Mouse (Mus musculus) layer of hippocampus, adult 2 months (tissue): ENCODE data around the gene Rbpjl. TPM values are rescaled to one million over a fixed set of nuclear protein-coding genes. Genes with fewer than 3 reads are reported as not detected.

Source experiments
- DNase-seq, 2 experiments: peaks; one replicate each; pipeline ENCODE4 v3.0.0; 2022; ENCODE audit warnings: low spot score in 2 of 2
- H3K27ac ChIP-seq: fragments of 200-600 bp; 2 replicates; pipeline ENCODE4 v1.8.1; 2022
- H3K4me3 ChIP-seq: fragments of 200-600 bp; 2 replicates; pipeline ENCODE4 v1.8.1; 2022; ENCODE audit warnings: mild to moderate bottlenecking
- CTCF ChIP-seq: fragments of 200-600 bp; conservative IDR thresholded peaks from 2 replicates; pipeline ENCODE4 v1.8.1; 2022; ENCODE audit warnings: antibody characterized with exemption, mild to moderate bottlenecking, moderate library complexity
- total RNA-seq, 2 experiments: library from RNA; stranded (reverse); gene quantifications; 2 replicates each; pipeline ENCODE4 v1.2.3; 2021

Gene Rbpjl
- total RNA-seq, 2 experiments from 2014 or later, result 0.07 to 0.46 TPM

DNA sequence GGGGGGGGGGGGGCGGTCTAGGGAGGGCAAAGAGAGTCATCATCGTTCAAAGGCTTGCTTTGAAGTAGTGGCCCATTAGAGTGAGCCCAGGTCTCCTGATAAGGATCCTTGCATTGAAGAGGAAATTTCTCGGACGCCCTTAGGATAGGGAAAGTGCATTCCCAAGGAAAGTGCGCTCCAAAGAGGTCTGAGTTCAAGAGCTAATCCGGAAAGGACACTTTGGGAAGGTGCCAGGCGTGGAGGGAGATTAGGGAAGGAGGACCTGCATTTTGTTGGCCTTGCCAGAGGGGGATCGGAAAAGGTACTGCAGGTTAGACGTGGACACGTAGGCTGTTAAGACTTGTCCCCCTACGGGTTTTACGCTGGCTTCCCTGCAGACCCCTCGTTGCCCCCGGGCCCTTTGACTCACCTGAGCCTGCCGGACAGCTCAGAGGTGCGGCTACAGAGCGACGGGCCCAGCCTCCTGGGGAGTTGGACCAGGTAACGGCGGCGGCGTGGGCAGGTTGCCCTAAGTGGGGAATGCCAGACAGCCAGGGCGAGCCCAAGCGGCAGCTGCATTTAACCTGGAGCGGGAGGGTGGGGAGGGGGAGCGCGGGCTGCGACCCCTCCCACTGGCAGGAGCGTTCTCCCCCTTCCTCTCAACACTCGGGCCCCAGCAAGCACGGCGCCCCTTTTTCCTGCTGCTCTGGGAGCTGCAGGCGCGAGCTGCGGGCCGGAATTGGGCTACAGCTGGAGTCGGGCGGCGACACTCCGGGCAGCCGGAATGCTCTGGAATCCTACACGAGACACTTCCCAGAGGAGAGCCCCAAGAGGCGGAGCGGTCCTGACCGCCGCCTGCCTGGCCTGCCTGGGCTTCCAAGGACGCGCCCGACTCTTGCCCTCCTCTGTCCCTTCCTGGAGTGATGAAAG, 1.4 kb downstream of the Rbpjl start:
- H3K27ac ChIP-seq, result peak overlapping the region; percentile 51; the same call in 1 of the 2 replicates
- DNase-seq, result no peak
- H3K4me3 ChIP-seq, result peak overlapping the region; percentile 42
- no peak for TF ChIP-seq CTCF

DNA sequence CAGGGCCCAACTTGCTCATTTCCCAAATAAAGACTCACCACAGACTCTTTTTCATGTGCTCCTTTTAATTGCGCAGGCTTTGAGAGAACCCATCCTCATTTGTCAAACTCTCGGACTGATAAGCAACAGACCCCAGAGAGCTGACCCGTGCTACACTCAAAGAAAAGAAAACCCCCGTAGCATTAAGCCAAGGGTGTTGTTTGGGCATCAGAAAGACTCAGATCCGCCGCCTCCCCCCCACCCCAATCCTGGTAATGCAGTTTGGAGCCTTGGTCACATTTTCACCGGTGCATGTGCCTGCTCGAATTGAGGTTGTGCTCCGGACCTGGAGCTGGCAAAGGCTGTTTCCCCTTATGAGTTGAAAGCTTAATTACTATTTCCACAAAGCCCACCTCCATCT, 2.1 kb downstream of the Rbpjl start, which contains the start of gene Matn4:
Gene Matn4 (minus strand): TSS at position 101 of the 400 bp plus-strand sequence.
- Histone ChIP-seq H3K27ac (peak within 1 kb of the TSS; percentile 51; the same call in 1 of the 2 replicates), H3K4me3 (peak within 1 kb of the TSS; percentile 42)
- no peak for DNase-seq
- no peak for TF ChIP-seq CTCF

DNA sequence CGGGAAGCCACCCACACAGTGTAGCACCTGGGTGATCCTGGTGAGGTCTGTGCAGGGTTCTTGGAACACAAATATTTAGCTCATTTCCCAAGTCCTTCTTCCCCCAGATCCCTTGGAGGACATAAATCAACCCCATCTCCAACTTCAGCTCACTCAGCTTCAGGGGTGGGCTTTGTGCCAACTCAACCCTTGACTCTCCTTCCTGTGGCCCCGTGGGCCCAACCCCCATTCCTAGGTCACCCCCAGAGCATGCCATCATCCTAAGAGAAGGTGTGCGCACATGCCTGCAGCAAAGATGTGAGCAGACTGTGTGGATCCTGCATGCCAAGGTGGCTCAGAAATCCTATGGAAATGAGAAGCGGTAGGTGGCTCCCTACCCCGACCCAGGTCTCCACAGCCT, 2.6 kb downstream of the Rbpjl start:
- DNase-seq, result no peak
- Histone ChIP-seq H3K27ac (no peak overlapping the region), H3K4me3 (no peak overlapping the region)
- no peak for TF ChIP-seq CTCF

DNA sequence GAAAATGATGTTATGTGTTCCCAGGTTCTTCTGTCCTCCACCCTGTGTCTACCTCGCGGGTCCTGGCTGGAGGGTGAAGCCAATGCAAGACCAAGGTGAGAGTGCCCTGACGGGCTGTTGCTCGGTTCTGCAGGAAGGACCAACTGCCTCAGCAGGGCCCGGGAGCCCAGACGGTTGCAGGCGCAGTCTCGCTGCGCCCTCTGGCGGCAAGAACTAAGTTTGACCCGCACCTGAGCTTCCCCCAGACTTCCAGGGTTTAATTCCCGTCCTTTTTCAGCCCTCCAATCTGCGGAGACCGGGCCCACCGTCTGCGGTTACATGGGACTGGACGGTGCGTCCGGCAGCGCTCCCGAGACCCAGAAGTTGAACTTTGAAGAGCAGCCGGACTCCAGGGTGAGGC, 4.8 kb downstream of the Rbpjl start:
- no peak overlapping the region for H3K27ac ChIP-seq
- TF ChIP-seq CTCF, result peak; percentile 97
- H3K4me3 ChIP-seq, result no peak overlapping the region
- DNase-seq, result peak; percentile 56 to 74

DNA sequence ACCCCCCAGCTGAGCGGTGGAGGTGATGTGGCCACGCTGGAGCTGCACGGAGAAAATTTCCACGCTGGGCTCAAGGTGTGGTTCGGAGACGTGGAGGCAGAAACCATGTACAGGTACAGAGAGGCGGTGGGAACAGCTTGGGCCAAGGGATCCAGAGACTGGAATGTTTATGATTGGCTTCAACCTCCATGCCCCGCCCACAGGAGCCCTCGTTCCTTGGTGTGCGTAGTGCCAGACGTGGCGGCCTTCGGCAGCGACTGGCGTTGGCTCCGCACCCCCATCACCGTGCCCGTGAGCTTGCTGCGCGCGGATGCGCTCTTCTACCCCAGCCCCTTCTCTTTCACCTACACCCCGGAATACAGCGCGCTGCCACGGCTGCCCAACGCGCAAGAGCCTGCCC, 11.2 kb downstream of the Rbpjl start:
- TF ChIP-seq CTCF, result no peak
- no peak overlapping the region for H3K4me3 ChIP-seq
- no peak overlapping the region for H3K27ac ChIP-seq
- DNase-seq, result no peak

DNA sequence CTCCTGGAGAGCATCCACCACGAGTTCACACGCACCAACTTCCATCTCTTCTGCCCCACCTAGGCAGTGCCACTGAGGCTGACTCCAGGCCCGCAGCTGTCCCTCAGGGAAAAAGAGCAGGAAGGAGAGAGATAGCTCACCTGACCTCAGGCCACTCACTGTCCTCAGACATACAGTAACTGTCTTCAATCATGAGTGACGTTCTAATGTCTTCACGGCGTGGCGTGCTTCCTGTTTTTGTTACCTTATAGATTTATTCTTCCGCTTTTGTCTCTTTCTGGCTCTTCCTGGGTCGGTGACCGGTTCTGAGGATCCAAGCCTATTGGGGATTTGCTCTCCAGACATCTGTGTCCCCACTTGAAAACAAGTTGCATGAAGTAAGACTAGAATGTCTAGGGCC, 11.6 kb downstream of the Rbpjl start:
- Histone ChIP-seq H3K27ac (no peak overlapping the region), H3K4me3 (no peak overlapping the region)
- no peak for DNase-seq
- TF ChIP-seq CTCF, result no peak

DNA sequence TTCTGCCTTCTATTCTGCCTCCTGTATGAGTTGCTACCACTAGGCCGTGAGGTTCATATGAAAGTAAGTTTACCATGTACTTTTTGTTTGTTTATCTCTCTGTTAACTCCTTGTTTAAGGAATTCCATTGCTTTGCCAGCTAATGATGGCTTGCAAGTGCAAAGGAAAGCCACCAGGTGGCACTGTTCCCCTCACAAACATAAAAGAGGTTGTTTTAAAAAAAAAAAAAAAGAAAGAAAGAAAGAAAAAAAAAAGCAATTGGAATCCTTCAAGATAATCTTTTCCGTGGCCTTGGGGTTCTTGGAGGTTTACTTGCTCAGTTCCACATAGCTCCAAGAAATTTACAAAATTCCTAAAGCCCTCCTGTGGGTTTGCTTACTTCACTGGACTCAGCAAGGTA, 14.3 kb downstream of the Rbpjl start:
- Histone ChIP-seq H3K27ac (no peak overlapping the region), H3K4me3 (no peak overlapping the region)
- TF ChIP-seq CTCF, result peak; percentile 96
- DNase-seq, result peak in 1 of 2 experiments; percentile 44

DNA sequence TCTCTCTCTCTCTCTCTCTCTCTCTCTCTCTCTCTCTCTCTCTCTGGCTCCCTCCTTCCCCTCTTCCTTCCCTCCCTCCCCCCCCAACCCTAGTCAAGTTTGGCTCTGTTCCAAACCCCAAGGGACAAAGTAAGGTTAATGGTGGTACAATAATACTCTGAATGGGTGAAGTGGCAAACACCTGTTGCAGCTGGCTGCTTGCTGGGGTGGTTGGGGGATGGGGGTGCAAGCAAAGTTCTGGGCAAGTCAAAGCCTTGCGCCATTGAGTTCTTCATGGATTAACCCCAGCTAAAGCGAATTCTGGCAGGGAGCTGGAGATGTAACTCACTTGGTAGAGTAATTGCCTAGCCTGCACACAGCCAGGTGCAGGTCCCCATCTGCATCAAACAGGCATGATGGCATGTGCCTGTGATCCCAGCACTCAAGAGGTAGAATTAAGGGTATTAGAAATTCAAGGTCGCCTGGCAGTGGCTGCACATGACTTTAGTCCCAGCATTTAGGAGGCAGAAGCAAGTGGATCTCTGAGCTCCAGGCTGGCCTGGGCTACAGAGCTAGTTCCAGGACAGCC, 15.5 kb downstream of the Rbpjl start:
- DNase-seq, result no peak
- Histone ChIP-seq H3K4me3 (no peak overlapping the region), H3K27ac (no peak overlapping the region)
- TF ChIP-seq CTCF, result no peak

DNA sequence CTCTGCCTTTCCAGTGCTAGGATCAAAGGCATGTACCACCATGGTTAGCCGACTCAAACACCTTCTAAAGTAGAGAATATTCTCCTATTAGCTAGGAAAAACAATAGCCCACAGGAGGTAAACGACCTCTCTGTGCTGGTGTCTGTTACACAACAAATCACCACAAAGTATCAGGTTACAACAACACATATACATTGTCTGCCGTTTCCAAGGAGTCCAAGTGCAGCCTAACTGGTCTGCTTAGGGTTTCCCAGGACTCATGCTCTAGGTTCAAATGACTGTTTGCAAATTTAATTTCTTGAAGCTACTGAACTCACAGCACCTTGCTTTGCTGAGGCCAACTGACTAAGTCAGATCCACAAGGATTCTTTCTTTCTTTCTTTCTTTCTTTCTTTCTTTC, 16.5 kb downstream of the Rbpjl start:
- no peak for DNase-seq
- H3K4me3 ChIP-seq, result no peak overlapping the region
- TF ChIP-seq CTCF, result no peak
- H3K27ac ChIP-seq, result no peak overlapping the region

DNA sequence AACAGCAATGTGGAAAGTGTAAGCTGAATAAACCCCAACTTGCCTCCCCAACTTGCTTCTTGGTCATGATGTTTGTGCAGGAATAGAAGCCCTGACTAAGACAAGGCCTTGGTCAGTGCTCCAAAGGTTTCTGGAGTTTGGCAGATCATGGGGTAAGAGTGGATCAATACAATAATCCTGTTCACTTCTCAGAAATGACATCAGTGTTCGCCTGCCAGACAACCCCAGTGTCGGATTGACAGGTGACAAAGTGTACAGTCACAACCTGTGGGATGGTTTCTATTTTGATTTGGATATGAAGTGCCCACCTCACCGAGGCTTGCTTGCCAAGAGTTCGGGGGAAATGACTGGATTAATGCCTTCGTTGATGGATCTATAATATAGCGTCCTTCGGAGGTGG, 18.4 kb downstream of the Rbpjl start:
- Histone ChIP-seq H3K27ac (no peak overlapping the region), H3K4me3 (no peak overlapping the region)
- no peak for DNase-seq
- no peak for TF ChIP-seq CTCF

DNA sequence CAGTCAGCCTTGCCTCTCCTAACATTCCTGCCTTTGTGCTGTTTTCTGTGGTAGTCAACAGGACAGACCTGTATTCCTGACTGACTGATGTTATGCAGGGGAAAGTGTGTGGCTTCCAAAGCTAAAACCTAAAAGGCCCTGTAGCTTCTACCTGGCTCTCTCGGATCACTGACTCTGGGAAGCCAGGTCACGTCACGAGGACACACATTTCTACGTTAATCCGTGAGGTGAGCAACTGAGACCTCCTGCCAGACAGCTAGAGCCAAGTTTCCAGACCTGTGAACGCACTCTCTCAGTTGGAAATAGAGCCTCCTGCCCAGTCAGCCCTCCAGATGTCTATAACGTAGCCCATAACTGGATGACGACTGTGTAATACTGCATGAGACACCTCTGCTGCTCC, 19.0 kb downstream of the Rbpjl start:
- Histone ChIP-seq H3K4me3 (no peak overlapping the region), H3K27ac (no peak overlapping the region)
- TF ChIP-seq CTCF, result no peak
- no peak for DNase-seq

DNA sequence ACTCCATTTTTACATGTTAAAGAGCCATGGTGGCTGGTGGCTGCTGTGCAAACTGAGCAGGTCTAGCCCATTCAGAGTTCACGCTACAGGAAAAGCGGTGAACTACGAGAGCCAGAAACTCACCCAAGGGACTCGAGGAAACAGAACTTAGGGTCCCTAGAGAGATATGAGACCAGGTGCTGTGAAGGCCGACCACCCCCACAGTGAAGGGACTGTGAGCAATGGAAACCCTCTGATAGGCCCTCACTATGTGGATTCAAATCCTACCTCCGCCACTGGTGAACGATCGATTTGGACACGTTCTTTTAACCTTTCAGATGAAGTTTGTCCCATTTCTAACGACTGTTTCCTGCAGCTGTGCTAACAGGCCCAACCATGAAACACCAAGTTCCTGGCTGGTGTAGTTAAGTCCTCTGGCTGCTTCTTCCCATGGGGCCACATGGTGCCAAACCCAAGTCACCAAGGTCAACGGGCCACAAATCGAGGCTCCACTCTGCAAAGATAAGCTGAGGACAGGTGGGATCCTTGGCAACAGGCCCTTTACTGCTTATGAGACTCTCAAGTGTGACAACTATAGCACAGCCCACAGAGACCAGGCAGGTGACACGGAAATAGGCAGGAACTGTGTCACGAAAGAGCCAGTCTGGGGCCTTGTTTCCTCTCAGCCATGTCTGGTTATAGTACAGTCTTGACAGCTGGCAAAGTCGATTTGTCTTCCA, 19.9 kb downstream of the Rbpjl start:
- no peak for TF ChIP-seq CTCF
- no peak for DNase-seq
- Histone ChIP-seq H3K4me3 (no peak overlapping the region), H3K27ac (peak overlapping the region; percentile 19; the same call in 1 of the 2 replicates)

DNA sequence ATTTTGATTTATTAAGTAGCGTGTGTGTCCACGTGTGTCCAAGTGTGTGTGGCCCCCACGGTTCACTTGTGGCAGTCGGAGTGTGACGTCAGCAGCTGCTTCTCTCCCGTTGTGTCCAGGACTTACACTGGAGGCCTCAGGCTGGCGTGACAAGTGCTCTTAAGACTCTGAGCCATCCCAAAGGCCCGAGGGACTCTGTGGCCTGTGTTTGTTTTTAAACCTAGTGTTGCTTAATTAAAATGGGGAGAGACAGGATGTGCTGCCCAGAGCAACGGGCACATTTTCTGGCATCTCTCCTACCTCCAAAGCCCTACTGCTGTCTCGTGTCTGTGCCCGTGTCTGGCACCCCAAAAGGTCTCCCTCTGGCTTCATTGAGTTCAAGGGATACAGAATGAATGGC, 20.5 kb downstream of the Rbpjl start:
- peak overlapping the region; percentile 19; the same call in 1 of the 2 replicates for H3K27ac ChIP-seq
- H3K4me3 ChIP-seq, result no peak overlapping the region
- DNase-seq, result no peak
- TF ChIP-seq CTCF, result no peak

DNA sequence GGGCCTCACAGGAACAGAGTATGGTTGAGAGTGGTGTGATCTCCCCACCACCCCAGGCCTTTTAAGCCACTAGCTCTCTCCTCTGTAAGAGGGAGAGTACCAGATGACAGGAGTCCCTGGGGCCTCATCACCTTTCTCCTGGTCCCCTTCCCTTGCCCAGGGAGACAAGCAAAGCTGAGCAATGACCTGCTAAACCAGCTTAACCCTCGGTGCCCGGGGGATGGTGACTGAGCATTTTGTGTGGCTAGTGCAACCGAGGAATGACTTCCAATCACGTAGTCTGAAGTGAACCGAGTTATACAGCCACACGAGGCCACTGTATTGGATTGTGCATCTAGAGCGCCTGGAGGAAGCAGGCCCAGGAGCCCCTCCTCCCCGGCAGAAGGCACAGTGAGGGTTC, 21.5 kb downstream of the Rbpjl start:
- Histone ChIP-seq H3K27ac (peak overlapping the region; percentile 14; the same call in 1 of the 2 replicates), H3K4me3 (no peak overlapping the region)
- no peak for DNase-seq
- TF ChIP-seq CTCF, result no peak
